Mouse (Mus musculus): ENCODE data around the gene 4921504E06Rik.

Gene 4921504E06Rik

GRCm38 (mm10) chr2:19505744-19506143, 48.0 kb downstream of the 4921504E06Rik start:
- DNase-seq (ENCODE audit: low spot score in 2 of 2) = no peak

GRCm38 (mm10) chr2:19490262-19490661, 63.5 kb downstream of the 4921504E06Rik start:
- no peak for DNase-seq (ENCODE audit: low spot score in 2 of 2)

DNA sequence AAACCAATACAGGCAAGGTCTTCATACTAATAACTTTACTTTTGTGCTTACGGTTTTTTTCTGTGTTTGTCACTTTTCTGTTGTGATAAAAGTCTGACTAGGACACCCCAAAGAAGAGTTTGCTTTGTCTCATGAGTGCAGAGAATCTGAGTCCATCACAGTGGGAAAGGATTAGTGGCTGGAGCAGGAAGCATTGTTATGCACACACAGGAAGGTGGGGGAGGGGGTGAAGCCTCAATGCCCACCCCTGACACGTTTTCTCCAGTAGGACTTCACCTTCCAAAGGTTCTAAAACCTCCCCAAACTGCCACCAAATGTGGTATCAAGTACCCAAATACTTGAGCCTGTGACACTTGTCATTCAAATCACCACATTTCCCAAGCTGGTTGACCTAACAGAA, 91.8 kb downstream of the 4921504E06Rik start:
- no peak for DNase-seq (ENCODE audit: low spot score in 2 of 2)

- DNase-seq (ENCODE audit: low spot score in 2 of 2) = no peak
Observed at GRCm38 (mm10) chr2:19458785-19459184, 94.9 kb downstream of the 4921504E06Rik start.

DNA sequence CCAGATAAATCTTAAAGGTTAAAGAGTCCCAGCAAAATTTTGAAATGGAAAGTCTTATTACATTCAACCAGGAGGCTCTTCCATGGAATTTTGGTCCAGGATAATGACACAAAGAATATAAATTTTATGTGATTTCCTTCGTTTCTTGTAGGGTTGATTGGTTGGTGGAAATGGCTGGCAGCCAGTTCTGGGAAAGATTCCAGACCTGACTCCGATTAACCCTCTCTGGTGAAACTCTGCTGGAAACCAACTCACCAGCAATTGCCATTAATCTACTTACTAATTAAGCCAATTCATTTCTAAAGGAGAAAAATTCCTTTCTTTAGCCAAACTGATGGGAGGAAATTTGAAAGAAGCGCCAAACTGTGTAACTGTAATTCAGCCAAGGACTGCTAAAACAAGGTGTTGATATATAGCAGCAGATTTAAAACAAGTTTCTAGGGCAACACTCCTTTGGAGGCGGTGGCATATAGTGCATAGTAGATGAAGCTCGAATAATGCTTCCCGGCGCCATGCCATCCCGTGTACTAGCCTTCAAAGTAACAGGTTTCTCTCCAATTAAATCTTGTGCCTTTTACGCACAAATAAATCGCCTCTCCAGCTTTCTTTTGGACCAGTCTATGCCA, 97.7 kb downstream of the 4921504E06Rik start:
- no peak for DNase-seq (ENCODE audit: low spot score in 2 of 2)

DNA sequence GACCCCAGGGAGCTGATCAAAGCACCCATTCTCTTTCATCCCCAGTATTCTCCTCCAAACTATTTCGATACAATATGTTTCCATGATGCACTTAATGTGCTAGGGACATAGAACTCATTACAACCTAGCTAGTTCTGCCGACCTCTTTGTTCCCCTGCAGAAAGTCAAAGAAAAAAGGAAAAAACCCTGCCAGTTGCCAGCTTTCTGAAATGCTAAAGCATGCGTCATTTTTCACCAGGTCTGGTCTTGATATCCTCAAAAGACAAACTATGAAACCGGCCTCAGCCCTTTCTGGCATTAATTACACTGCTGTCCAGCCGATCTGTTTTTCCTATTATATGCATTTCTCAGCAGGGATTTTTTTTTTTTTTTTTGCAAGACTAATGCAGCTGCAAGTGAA, 98.5 kb downstream of the 4921504E06Rik start:
- no peak for DNase-seq (ENCODE audit: low spot score in 2 of 2)

DNA sequence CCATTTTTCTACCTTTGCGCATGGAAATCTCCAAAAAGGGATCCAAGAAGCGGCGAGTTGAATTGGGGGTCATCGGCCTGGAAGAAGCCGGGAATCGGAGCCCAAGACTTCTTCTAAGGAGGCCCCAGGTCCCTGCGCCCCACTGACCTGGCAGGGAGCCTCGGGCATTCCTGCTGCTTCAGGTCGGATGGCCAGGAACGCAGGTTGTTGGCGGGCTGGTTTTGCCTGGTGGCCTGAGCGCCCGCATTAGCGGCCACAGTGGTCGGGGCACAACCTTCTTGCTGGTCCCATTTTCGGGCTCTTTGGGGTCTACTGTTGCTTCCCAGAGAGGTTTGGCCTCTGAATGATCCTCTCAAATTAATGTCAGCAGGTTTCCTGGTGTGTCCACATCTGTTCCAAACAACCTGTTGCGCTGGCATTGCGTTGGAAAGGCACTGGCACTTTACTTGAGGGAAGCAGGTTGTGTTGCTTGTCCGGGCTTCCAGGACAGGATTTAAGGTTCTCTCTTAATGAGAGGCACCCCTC, 101.1 kb downstream of the 4921504E06Rik start:
- no peak for DNase-seq (ENCODE audit: low spot score in 2 of 2)

GRCm38 (mm10) chr2:19449308-19449707, 104.4 kb downstream of the 4921504E06Rik start:
- no peak for DNase-seq (ENCODE audit: low spot score in 2 of 2)

GRCm38 (mm10) chr2:19448042-19448700, 105.5 kb downstream of the 4921504E06Rik start:
- DNase-seq (ENCODE audit: low spot score in 2 of 2) = no peak

DNA sequence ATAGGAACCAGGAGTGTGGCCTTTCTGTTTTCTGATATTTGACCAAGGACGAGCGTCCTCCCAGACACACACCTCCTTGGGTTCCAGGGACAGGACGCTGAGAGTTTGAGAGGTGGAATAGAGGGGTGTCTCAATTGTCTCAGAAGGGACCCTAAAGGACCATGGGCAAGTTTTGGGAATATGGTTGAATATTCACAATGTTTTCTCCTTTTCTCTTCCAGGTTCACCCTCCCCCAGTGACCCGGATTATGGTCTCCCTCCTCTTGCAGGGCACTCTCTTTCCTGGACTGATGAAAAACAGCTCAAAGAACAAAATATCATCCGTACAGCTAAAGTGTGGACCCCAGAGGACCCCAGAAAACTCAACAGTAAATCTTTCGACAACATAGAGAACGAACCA, 107.0 kb downstream of the 4921504E06Rik start:
- DNase-seq (ENCODE audit: low spot score in 2 of 2) = no peak

- no peak for DNase-seq (ENCODE audit: low spot score in 2 of 2)
Observed at GRCm38 (mm10) chr2:19445871-19446501, 107.7 kb downstream of the 4921504E06Rik start.

DNA sequence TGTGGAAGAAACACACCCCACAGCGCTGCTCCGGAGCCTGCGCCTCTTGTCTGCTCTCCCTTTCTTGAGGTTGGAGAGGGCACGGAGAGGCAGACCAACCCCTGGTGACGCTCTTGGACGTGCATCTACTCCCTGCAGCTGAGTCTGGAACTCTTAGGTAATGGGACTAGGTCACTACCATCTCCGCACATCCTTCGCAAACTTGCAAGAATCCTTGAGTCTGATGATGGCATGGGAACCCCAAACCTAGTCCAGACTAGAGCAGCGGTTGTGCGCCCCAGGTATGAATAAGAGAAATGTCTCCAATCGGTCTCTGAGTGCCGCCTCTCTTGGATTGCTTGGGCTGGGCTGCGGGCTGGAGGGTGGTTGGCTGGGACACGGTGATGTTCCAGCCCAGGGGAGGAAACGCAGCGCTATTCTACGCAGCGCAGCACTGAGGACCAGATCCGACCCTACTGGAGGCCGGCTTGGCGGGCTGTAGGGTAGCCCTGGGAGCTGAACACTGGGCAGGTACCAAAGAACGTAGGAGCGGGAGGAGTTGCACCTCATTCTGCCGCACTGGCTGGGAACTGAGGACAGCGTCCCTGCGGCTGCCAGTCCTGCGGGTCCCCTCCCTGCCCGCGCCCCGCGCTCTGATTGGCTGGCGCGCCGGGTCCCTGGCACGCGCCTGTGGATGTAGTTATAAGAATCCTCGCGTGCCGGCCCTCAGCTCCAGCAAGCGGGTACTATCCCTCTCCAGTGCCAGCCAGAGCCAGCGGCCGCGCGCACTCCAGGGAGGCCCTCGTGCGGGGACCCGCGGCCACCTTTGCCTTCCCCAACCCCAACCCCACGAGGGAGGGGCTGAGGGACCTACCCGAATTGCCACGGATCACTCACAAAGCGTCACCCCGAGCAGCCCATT, 108.5 kb downstream of the 4921504E06Rik start, which contains the start of gene Ptf1a:
Ptf1a (plus strand) TSS at position 733 of the 901 bp plus-strand sequence.
- DNase-seq (ENCODE audit: low spot score in 2 of 2) = no peak

DNA sequence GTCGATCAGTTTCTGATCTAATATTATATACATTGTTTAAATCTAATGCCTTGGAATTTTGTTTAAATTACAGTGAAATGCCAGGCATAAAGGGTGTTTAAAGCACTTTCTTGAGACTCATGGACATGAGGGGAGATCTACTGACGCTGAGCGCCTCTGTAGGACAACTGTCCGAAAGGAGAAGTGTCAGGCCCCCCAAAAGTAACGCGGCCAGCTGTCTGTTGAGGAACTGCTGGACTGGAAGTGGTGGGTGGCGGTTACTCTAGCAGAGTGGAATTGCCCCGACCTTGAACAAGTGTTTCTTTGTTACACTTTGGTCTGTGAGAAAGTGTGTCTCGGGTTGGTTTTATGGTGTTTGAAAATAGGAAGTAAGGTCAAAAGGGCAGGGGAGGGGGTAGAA, 109.4 kb downstream of the 4921504E06Rik start:
- no peak for DNase-seq (ENCODE audit: low spot score in 2 of 2)

DNA sequence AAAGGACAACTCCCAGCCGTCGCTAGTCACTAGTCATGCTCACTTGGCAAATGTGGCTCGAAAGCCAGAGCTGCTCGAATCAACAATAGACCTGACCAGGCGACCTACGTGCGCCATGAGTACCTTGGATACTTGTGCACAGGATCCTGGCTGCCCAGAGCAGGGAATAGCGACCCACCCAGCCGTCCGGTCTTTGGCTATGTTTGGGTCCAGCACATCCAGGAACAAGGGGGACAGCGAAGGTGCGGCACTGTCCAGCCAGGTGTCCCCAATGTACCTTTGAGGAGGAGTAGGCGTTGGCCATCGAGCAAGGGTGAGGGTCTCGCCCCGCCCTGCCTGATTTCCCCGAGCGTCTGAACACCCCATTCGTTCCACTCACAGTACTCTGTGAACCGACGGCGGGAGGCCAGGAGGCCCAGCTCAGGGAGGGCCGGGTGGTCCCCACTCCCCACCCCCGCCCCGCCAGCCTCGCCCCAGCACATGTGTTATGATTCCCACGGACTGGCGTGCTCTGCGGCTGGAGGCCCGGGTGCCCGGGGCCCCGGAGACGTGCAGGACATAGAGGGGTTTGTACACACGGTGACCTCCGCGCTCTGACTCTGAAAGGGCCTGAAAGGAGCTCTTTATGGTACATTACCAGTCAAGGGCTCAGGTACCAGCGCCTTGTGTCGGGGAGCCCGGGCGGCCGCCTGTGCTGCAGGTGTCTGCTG, 121.9 kb downstream of the 4921504E06Rik start:
- DNase-seq (ENCODE audit: low spot score in 2 of 2) = no peak

DNA sequence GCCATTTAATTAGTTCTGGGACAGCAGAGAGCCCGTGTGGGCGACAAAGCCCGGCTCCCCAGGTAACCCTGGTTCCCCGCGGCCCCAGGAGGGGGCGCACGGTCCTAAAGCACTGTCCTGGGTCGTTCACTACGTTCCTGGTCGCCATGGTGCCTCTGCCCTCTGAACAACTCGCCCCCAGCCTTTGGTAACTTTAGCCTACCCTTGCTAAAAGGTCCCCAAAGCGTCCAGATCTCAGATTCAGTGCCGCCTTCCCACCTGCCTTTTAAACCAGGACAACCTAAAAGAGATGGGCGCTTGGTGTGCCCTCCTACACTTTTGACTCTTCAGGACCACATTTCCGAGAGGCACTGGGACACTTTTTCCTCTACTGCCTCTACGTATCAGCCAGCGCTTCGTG, 122.5 kb downstream of the 4921504E06Rik start:
- peak in 1 of 2 experiments; percentile 43 for DNase-seq (ENCODE audit: low spot score in 2 of 2)

GRCm38 (mm10) chr2:19430746-19431145, 123.0 kb downstream of the 4921504E06Rik start:
- DNase-seq (ENCODE audit: low spot score in 2 of 2) = no peak

- DNase-seq (ENCODE audit: low spot score in 2 of 2) = no peak
Observed at GRCm38 (mm10) chr2:19429691-19430690, 123.7 kb downstream of the 4921504E06Rik start.

DNA sequence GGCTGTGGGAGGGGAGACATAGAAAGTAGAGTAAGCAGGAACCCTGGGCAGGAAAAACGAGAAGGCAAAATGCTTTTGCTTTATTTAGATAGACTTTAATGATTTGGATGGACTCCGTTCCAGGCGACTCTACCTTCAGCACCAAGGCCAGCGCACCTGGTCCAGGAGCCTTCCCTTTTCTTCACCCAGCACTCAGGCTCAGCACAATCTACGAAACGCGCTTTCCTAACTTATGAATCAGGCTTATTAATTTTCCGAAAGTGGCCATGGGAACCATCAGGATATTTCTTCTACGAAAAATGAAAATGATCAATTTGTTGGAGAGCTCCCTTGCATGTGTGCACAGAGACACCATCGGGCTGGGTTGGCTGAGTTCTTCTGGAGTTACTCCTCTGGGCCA, 124.7 kb downstream of the 4921504E06Rik start:
- peak in 1 of 2 experiments; percentile 64 for DNase-seq (ENCODE audit: low spot score in 2 of 2)

- no peak for DNase-seq (ENCODE audit: low spot score in 2 of 2)
Observed at GRCm38 (mm10) chr2:19423086-19423485, 130.6 kb downstream of the 4921504E06Rik start.

GRCm38 (mm10) chr2:19422226-19422625, 131.5 kb downstream of the 4921504E06Rik start:
- DNase-seq (ENCODE audit: low spot score in 2 of 2) = no peak

All from spleen, postnatal 10 days (tissue).